Mouse (Mus musculus): ENCODE results near the gene Osbpl6. TPM values are rescaled to one million over a fixed set of nuclear protein-coding genes. Genes with fewer than 3 reads are reported as not detected.

Gene Osbpl6
- polyA plus RNA-seq, 2 experiments, result 8.9 to 11.5 TPM

DNA sequence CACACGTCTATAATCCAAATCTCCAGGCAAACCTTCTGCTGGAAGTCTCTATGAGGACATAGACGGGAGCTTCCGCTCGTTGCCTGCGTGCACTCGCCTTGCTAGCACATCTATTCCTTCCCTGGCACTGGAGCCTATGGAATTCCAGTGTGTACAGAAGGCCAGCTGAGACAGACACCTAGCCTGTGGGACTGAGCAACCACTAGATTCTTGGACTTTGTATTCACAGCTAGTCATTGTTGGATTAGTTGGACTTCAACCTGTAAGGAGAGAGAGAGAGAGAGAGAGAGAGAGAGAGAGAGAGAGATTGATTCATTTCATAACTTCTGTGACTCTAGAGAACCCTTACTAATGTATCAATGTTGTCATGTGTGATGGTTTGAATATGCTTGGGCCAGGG is 105.8 kb downstream of the Osbpl6 start:
- no peak for DNase-seq (ENCODE audit: low spot score)
- no peak overlapping the region for H3K27ac ChIP-seq (replicated peaks; ENCODE audit: low read depth, low read length)
- H3K4me3 ChIP-seq (replicated peaks; ENCODE audit: low read length), result no peak overlapping the region
- H3K9ac ChIP-seq (ENCODE audit: low read depth, low read length, severe bottlenecking), result no peak overlapping the region
- no peaks in the 10 kb centered on the region for H3K36me3 ChIP-seq (ENCODE audit: control insufficient read depth, insufficient read depth, low read length)
- H3K27me3 ChIP-seq (ENCODE audit: control insufficient read depth, insufficient read depth, low read length), result no peaks in the 10 kb centered on the region
- H3K9me3 ChIP-seq (ENCODE audit: control insufficient read depth, low read length), result no peaks in the 10 kb centered on the region
- no peak overlapping the region for H3K4me2 ChIP-seq (replicated peaks; ENCODE audit: low read depth, low read length, severe bottlenecking)
- no peak for ATAC-seq (ENCODE audit: low FRiP score, low read depth)
- TF ChIP-seq POLR2A (IDR thresholded peaks at IDR 0.05; ENCODE audit: borderline replicate concordance, extremely low read depth, insufficient read depth, insufficient read length), result no peak
- no peaks in the 10 kb centered on the region for H3K4me1 ChIP-seq (ENCODE audit: control insufficient read depth, insufficient read depth, low read length)
- WGBS, result 94% methylated on average over 6 of the region's 6 CpGs

DNA sequence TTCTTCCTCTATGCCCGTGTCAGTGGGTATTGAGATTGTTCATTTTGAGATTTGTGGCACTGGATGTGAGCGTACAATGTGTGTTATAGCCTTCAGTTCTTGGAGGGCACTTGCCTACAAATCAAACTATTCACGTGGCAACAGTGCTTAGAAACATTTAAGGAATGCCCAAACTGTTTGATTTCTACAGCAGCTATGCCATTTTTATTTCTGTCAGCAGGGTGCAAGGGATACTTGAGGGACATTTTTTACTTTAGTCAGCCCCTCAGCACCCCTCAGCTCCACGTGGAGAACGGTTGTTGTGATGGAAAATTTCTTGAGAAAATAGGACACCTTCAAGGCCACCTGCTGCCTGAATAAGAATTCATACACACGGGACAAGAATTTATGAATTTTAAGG is 106.6 kb downstream of the Osbpl6 start:
- no peak overlapping the region for H3K4me2 ChIP-seq (replicated peaks; ENCODE audit: low read depth, low read length, severe bottlenecking)
- no peak overlapping the region for H3K27ac ChIP-seq (replicated peaks; ENCODE audit: low read depth, low read length)
- no peaks in the 10 kb centered on the region for H3K4me1 ChIP-seq (ENCODE audit: control insufficient read depth, insufficient read depth, low read length)
- no peak for TF ChIP-seq POLR2A (IDR thresholded peaks at IDR 0.05; ENCODE audit: borderline replicate concordance, extremely low read depth, insufficient read depth, insufficient read length)
- no peaks in the 10 kb centered on the region for H3K36me3 ChIP-seq (ENCODE audit: control insufficient read depth, insufficient read depth, low read length)
- ATAC-seq (ENCODE audit: low FRiP score, low read depth), result no peak
- no peak overlapping the region for H3K9ac ChIP-seq (ENCODE audit: low read depth, low read length, severe bottlenecking)
- H3K9me3 ChIP-seq (ENCODE audit: control insufficient read depth, low read length), result no peaks in the 10 kb centered on the region
- no peak for DNase-seq (ENCODE audit: low spot score)
- no peak overlapping the region for H3K4me3 ChIP-seq (replicated peaks; ENCODE audit: low read length)
- WGBS, result 73% methylated on average over 6 of the region's 6 CpGs
- H3K27me3 ChIP-seq (ENCODE audit: control insufficient read depth, insufficient read depth, low read length), result no peaks in the 10 kb centered on the region

DNA sequence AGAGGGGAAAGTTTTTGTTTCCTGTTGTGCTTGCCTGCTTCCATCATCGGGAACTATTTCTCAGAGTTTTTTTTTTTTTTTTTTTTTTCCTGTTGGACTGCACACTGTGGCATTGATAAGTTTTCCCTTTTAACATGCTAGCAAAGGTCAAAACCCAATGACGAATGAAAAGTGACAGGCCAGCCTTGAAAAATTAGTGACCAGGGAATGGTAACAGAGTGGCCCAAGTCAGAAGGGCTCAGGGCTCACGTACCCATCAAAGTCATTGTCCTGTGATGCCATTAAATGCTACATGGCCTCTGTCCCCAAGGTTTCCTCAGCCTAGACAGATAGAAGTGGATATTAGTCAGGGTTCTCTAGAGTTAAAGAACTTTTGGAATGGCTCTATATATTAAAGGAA is 107.0 kb downstream of the Osbpl6 start:
- DNase-seq (ENCODE audit: low spot score) (no peak), ATAC-seq (ENCODE audit: low FRiP score, low read depth) (no peak)
- TF ChIP-seq POLR2A (IDR thresholded peaks at IDR 0.05; ENCODE audit: borderline replicate concordance, extremely low read depth, insufficient read depth, insufficient read length), result no peak
- 75% methylated on average over 3 of the region's 3 CpGs for WGBS
- H3K4me3 ChIP-seq (replicated peaks; ENCODE audit: low read length), result no peak overlapping the region
- no peak overlapping the region for H3K9ac ChIP-seq (ENCODE audit: low read depth, low read length, severe bottlenecking)
- no peaks in the 10 kb centered on the region for H3K4me1 ChIP-seq (ENCODE audit: control insufficient read depth, insufficient read depth, low read length)
- no peaks in the 10 kb centered on the region for H3K9me3 ChIP-seq (ENCODE audit: control insufficient read depth, low read length)
- no peak overlapping the region for H3K4me2 ChIP-seq (replicated peaks; ENCODE audit: low read depth, low read length, severe bottlenecking)
- no peaks in the 10 kb centered on the region for H3K36me3 ChIP-seq (ENCODE audit: control insufficient read depth, insufficient read depth, low read length)
- H3K27me3 ChIP-seq (ENCODE audit: control insufficient read depth, insufficient read depth, low read length), result no peaks in the 10 kb centered on the region
- no peak overlapping the region for H3K27ac ChIP-seq (replicated peaks; ENCODE audit: low read depth, low read length)

DNA sequence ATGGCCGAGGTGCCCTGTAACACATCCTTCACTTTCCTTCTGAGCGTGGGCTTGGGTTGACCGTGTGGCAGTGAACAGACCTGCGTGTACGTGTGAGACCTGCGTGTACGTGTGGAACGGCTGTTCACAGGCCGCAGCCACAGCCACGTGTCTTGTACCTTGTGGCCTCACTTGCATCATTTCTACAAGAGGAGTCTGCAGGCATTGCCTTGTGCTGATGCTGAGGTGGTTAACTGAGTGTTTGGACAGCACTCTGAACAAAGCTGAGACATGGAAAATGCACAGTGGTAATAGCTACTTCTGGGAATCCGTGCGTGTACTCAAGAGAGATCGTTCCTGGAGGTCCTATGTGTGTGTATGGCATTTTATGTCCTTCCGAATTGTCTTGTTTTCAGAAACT is 111.2 kb downstream of the Osbpl6 start:
- 86% methylated on average over 14 of the region's 14 CpGs for WGBS

DNA sequence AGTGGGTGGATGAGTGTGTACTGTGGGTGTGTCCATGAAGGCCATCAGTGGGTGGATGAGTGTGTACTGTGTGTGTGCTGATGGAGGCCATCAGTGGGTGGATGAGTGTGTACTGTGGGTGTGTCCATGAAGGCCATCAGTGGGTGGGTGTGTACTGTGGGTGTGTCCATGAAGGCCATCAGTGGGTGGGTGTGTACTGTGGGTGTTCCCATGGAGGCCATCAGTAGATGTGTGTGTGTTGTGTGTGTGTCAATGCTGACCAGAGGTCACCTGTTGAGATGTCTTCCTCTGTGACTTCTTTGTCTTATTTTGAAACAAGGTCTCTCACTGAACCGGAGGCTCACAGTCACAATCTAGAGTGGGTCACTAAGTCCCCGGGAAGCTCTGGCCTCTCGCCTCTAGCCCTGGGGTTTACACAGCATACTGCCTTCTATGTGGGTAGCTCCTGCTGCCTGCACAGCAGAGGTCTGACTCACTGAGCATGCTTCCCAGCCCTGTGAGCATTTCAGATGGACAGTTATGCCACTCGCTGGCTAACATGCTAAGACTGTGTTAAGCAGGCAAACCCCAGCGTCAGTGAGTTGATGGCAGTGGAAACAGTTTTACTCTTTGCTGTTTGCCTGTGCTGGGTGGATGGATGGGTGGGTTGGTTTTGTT is 112.2 kb downstream of the Osbpl6 start:
- no peaks in the 10 kb centered on the region for H3K9me3 ChIP-seq (ENCODE audit: control insufficient read depth, low read length)
- no peaks in the 10 kb centered on the region for H3K36me3 ChIP-seq (ENCODE audit: control insufficient read depth, insufficient read depth, low read length)
- no peak overlapping the region for H3K4me2 ChIP-seq (replicated peaks; ENCODE audit: low read depth, low read length, severe bottlenecking)
- H3K4me3 ChIP-seq (replicated peaks; ENCODE audit: low read length), result no peak overlapping the region
- no peak overlapping the region for H3K9ac ChIP-seq (ENCODE audit: low read depth, low read length, severe bottlenecking)
- DNase-seq (ENCODE audit: low spot score) (no peak), ATAC-seq (ENCODE audit: low FRiP score, low read depth) (no peak)
- WGBS, result 90% methylated on average over 5 of the region's 5 CpGs
- H3K4me1 ChIP-seq (ENCODE audit: control insufficient read depth, insufficient read depth, low read length), result 0 out of 2 replicates have a peak, but pooled peaks cover 2% of the 10 kb centered on the region
- H3K27me3 ChIP-seq (ENCODE audit: control insufficient read depth, insufficient read depth, low read length), result no peaks in the 10 kb centered on the region
- TF ChIP-seq POLR2A (IDR thresholded peaks at IDR 0.05; ENCODE audit: borderline replicate concordance, extremely low read depth, insufficient read depth, insufficient read length), result no peak
- H3K27ac ChIP-seq (replicated peaks; ENCODE audit: low read depth, low read length), result no peak overlapping the region

More for the DNA sequence above, 111.2 kb downstream of the Osbpl6 start:
- Histone ChIP-seq H3K9me3 (ENCODE audit: control insufficient read depth, low read length) (no peaks in the 10 kb centered on the region), H3K9ac (ENCODE audit: low read depth, low read length, severe bottlenecking) (no peak overlapping the region), H3K4me3 (replicated peaks; ENCODE audit: low read length) (no peak overlapping the region), H3K4me2 (replicated peaks; ENCODE audit: low read depth, low read length, severe bottlenecking) (no peak overlapping the region), H3K27ac (replicated peaks; ENCODE audit: low read depth, low read length) (no peak overlapping the region), H3K4me1 (ENCODE audit: control insufficient read depth, insufficient read depth, low read length) (0 out of 2 replicates have a peak, but pooled peaks cover 2% of the 10 kb centered on the region), H3K27me3 (ENCODE audit: control insufficient read depth, insufficient read depth, low read length) (no peaks in the 10 kb centered on the region), H3K36me3 (ENCODE audit: control insufficient read depth, insufficient read depth, low read length) (no peaks in the 10 kb centered on the region)
- DNase-seq (ENCODE audit: low spot score) (no peak), ATAC-seq (ENCODE audit: low FRiP score, low read depth) (no peak)
- no peak for TF ChIP-seq POLR2A (IDR thresholded peaks at IDR 0.05; ENCODE audit: borderline replicate concordance, extremely low read depth, insufficient read depth, insufficient read length)

Measured in limb, embryonic 14.5 days (tissue).